Mouse (Mus musculus) embryonic facial prominence, embryonic 12.5 days (tissue): ENCODE measurements around the gene Bod1l. TPM values are rescaled to one million over a fixed set of nuclear protein-coding genes. Genes with fewer than 3 reads are reported as not detected.

Experiments
- ATAC-seq: fragments of 200-750 bp; cut with Nextera tagmentation; 2 replicates; pipeline ENCODE4 v1.8.0; 2017; ENCODE audit not compliant: insufficient number of reproducible peaks, insufficient read depth, low FRiP score, low TSS enrichment
- H3K27ac ChIP-seq: fragments of 300-500 bp; sonication (generic); 2 replicates; pipeline ENCODE4 v1.5.1; 2016; ENCODE audit warnings: mild to moderate bottlenecking
- H3K27me3 ChIP-seq: fragments of 300-500 bp; sonication (generic); 2 replicates; pipeline ENCODE4 v1.6.1; 2016; ENCODE audit warnings: mild to moderate bottlenecking, moderate library complexity
- H3K36me3 ChIP-seq: fragments of 300-500 bp; sonication (generic); 2 replicates; pipeline ENCODE4 v1.6.1; 2016; ENCODE audit warnings: mild to moderate bottlenecking
- H3K4me1 ChIP-seq: fragments of 300-500 bp; sonication (generic); 2 replicates; pipeline ENCODE4 v1.6.1; 2016
- H3K4me2 ChIP-seq: fragments of 300-500 bp; sonication (generic); replicated peaks from 2 replicates; pipeline ENCODE4 v1.6.1; 2016; ENCODE audit warnings: mild to moderate bottlenecking, moderate library complexity
- H3K4me3 ChIP-seq: fragments of 300-500 bp; sonication (generic); 2 replicates; pipeline ENCODE4 v1.5.1; 2016; ENCODE audit warnings: mild to moderate bottlenecking
- H3K9ac ChIP-seq: fragments of 300-500 bp; sonication (generic); 2 replicates; pipeline ENCODE4 v1.6.1; 2016; ENCODE audit warnings: mild to moderate bottlenecking, moderate library complexity
- H3K9me3 ChIP-seq: fragments of 300-500 bp; sonication (generic); 2 replicates; pipeline ENCODE4 v1.6.1; 2016; ENCODE audit warnings: mild to moderate bottlenecking, moderate library complexity
- WGBS: fragments of 180-500 bp; shearing (Covaris S2); methylation state at CpG from one replicate; pipeline ENCODE4 v1.1.7; 2016; 5-methylcytosine and 5-hydroxymethylcytosine counted together
- polyA plus RNA-seq: library from polyadenylated mRNA; unstranded; fragments of >200 nt; fragmentation: Nextera tagmentation; extraction: Ambion mirVana; gene quantifications from 2 replicates; pipeline ENCODE4 v1.2.1, GENCODE M21; 2016

The Bod1l gene
- polyA plus RNA-seq, 1 experiment from 2014 or later = 30.9 TPM

DNA sequence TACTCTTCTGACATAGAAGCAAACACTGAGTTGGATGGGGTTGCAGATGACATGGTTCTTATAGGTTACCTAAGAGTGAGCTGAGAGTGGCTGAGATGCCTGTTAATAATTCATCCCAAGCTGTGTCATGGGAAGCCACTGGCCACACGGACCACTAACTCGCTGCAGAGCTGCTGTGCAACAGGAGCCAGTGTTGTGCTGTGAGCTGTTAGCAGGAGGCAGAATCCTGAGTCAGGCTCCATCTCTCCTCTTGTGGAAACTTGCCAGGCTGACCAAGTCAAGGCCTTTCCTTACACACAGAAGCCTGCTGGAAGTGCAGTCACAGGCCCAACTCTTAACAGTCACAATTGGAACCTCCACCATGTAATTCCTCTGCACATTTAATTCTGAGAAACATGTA lies 53.6 kb downstream of the Bod1l start:
- ATAC-seq = no peak
- WGBS = 91% methylated on average over 2 of the region's 2 CpGs

DNA sequence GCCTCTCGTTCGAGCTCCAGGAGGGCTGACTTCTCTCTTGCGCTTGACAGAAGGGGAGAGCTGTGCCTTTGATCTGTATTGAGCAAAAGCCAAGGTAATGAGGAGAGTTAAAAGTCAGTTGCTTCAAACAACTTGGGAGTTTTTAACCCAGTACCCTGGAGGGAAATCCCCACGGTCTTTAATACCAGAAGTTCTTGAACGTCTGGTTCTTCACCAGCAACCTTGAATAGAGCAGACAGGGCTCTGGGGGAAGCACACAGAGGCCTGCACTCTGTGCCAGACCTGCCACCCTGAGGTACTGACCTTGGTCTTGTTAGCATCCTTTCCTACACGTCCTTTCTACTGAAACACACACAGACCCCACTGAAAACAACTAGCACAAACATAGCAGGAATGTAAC lies 55.2 kb downstream of the Bod1l start:
- no peaks in the 10 kb centered on the region for H3K27me3 ChIP-seq
- no peaks in the 10 kb centered on the region for H3K9me3 ChIP-seq
- no peak overlapping the region for H3K4me2 ChIP-seq
- no peak overlapping the region for H3K4me3 ChIP-seq
- H3K9ac ChIP-seq = no peak overlapping the region
- peaks cover 68% of the 10 kb centered on the region for H3K36me3 ChIP-seq
- WGBS = 72% methylated on average over 6 of the region's 6 CpGs
- H3K27ac ChIP-seq = no peak overlapping the region
- no peaks in the 10 kb centered on the region for H3K4me1 ChIP-seq
- no peak for ATAC-seq

More for the DNA sequence above, 53.6 kb downstream of the Bod1l start:
- Histone ChIP-seq H3K27ac (no peak overlapping the region), H3K4me1 (no peaks in the 10 kb centered on the region), H3K36me3 (peaks cover 74% of the 10 kb centered on the region), H3K9ac (no peak overlapping the region), H3K4me2 (no peak overlapping the region), H3K9me3 (no peaks in the 10 kb centered on the region), H3K4me3 (no peak overlapping the region), H3K27me3 (no peaks in the 10 kb centered on the region)

DNA sequence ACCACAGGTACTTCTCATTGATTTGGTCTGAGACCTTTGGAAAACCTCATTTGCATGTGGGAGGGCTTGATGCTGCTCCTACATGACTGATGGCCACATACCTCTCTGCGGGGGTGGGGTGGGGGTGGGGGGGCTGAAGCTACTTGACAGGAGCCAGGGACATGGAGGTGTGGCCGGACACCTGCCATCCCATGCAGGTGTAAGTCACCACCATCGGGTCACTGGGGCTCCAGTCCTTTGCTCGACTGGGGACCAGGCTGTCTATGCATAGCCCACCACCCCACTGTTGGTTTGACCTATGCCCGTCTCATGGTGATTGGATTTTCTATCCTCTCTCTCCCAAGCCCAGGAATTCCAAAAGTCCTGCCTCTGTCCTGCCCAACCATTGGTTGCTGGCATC lies 62.2 kb downstream of the Bod1l start:
- no peaks in the 10 kb centered on the region for H3K9me3 ChIP-seq
- H3K36me3 ChIP-seq = peaks cover 23% of the 10 kb centered on the region
- no peak overlapping the region for H3K27ac ChIP-seq
- no peak overlapping the region for H3K4me2 ChIP-seq
- no peak overlapping the region for H3K9ac ChIP-seq
- H3K27me3 ChIP-seq = no peaks in the 10 kb centered on the region
- ATAC-seq = no peak
- no peaks in the 10 kb centered on the region for H3K4me1 ChIP-seq
- no peak overlapping the region for H3K4me3 ChIP-seq
- 91% methylated on average over 5 of the region's 5 CpGs for WGBS

DNA sequence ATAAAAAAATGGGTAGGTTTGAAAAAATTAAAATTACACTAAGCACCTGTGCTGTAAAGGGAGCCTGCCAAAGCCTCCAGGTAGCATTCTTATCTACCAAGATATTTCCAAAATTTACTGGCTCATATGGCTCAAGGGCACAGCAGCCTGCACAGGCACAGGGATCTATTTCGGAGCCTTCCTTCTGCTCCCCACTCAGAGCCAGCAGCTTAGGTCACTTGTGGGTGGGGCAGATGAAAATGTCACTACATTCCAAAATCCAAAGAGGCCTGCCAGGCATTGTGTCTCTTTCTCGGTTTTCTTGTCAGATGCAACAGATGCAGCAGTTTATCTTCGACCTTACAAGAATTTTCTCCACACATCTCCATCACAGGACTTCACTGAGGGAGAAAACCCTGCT lies 64.1 kb downstream of the Bod1l start:
- Histone ChIP-seq H3K36me3 (0 out of 2 replicates have a peak, but pooled peaks cover 4% of the 10 kb centered on the region), H3K9me3 (no peaks in the 10 kb centered on the region), H3K4me2 (no peak overlapping the region), H3K27ac (no peak overlapping the region), H3K27me3 (no peaks in the 10 kb centered on the region), H3K4me1 (no peaks in the 10 kb centered on the region), H3K9ac (no peak overlapping the region), H3K4me3 (no peak overlapping the region)
- ATAC-seq = no peak
- WGBS = 80% methylated on average over 3 of the region's 3 CpGs

- H3K9me3 ChIP-seq = no peaks in the 10 kb centered on the region
- WGBS = 71% methylated on average over 6 of the region's 6 CpGs
- no peaks in the 10 kb centered on the region for H3K4me1 ChIP-seq
- H3K36me3 ChIP-seq = no peaks in the 10 kb centered on the region
- ATAC-seq = no peak
- H3K27ac ChIP-seq = no peak overlapping the region
- H3K9ac ChIP-seq = no peak overlapping the region
- no peak overlapping the region for H3K4me2 ChIP-seq
- no peak overlapping the region for H3K4me3 ChIP-seq
- no peaks in the 10 kb centered on the region for H3K27me3 ChIP-seq
Observed at GRCm38 (mm10) chr5:41775728-41776127, 68.4 kb downstream of the Bod1l start.

GRCm38 (mm10) chr5:41775273-41775672 lies 68.8 kb downstream of the Bod1l start:
- no peaks in the 10 kb centered on the region for H3K9me3 ChIP-seq
- H3K4me3 ChIP-seq = no peak overlapping the region
- no peak overlapping the region for H3K4me2 ChIP-seq
- H3K27me3 ChIP-seq = no peaks in the 10 kb centered on the region
- no peaks in the 10 kb centered on the region for H3K36me3 ChIP-seq
- 67% methylated on average over 3 of the region's 3 CpGs for WGBS
- no peak overlapping the region for H3K9ac ChIP-seq
- H3K27ac ChIP-seq = no peak overlapping the region
- H3K4me1 ChIP-seq = no peaks in the 10 kb centered on the region
- no peak for ATAC-seq

DNA sequence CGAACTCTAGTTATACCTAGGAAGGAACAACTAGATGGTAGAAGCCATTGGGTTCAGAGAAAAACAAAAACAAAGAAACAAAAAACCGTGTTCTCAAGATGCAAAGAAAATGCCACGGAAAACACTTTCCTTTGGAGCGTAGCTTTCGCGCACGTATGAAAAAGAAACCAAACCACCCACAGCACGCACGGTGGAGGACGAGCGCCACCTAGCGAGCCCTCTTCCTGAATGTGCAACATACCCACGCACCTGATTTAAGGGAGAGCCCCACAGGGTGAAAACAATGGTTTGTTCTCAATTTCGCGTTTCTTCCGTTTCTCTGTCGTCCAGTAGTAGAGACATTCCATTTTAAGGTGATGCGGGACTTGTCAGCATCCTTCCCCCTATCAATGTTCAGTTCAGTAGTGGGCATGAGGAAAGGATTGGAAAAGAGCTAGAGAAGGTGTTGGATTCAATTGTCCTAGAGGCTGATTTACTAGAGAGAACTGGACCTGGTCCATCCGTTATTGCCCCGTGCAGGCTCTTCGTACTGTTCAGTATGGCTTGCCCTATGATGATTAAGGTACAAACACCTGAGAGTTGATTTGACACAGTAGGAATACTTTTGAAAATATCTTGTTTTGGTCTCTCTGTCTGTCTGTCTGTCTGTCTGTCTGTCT lies 75.6 kb downstream of the Bod1l start:
- Histone ChIP-seq H3K4me2 (peak overlapping the region; percentile 36), H3K9me3 (no peaks in the 10 kb centered on the region), H3K4me3 (peak overlapping the region; percentile 20; the same call in 1 of the 2 replicates), H3K9ac (no peak overlapping the region), H3K36me3 (no peaks in the 10 kb centered on the region), H3K4me1 (peaks cover 10% of the 10 kb centered on the region), H3K27ac (no peak overlapping the region), H3K27me3 (peaks cover 35% of the 10 kb centered on the region)
- 5% methylated on average over 21 of the region's 21 CpGs for WGBS
- 0 out of 2 replicates have a peak, but pooled peaks have one; percentile 44 for ATAC-seq

GRCm38 (mm10) chr5:41767296-41768200 lies 76.6 kb downstream of the Bod1l start:
- Histone ChIP-seq H3K27ac (no peak overlapping the region), H3K9ac (0 out of 2 replicates have a peak overlapping the region, but pooled peaks have one; percentile 5), H3K4me2 (peak overlapping the region; percentile 36), H3K27me3 (peaks cover 45% of the 10 kb centered on the region), H3K36me3 (no peaks in the 10 kb centered on the region), H3K9me3 (no peaks in the 10 kb centered on the region), H3K4me3 (peak overlapping the region; percentile 20), H3K4me1 (peaks cover 16% of the 10 kb centered on the region)
- 3% methylated on average over 33 of the region's 33 CpGs for WGBS
- ATAC-seq = no peak

DNA sequence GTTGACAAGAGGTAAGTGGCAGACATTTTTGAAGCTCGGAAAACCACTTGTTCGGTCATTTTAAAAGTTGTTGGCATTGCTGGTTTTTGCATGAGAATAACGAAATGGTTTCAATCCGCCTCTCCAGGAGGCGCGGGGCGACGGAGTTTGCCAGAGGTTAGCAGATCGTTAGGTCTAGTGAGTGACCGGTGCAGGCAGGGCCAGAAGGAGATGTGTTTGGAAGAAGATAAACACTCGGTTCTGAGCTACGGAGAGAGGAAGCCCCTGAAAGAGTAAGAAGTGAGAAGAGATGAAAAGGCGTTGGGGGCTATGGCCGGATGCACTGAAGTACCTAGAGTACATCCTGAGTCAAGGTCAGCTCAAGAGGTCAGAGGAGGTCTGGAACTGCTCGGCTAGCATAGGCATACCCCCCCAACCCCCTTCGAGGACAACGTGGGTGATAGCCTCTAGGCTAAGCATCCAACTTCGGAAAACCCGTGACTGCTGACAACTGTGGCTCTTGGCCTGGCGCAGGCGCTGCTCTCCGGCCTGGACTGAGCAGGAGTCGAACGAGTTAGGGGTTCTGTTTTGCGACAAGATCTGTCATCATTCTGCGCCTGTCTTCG lies 77.6 kb downstream of the Bod1l start:
- peaks cover 54% of the 10 kb centered on the region for H3K27me3 ChIP-seq
- 2% methylated on average over 27 of the region's 27 CpGs for WGBS
- H3K4me2 ChIP-seq = no peak overlapping the region
- no peaks in the 10 kb centered on the region for H3K36me3 ChIP-seq
- no peak overlapping the region for H3K9ac ChIP-seq
- H3K9me3 ChIP-seq = no peaks in the 10 kb centered on the region
- H3K27ac ChIP-seq = no peak overlapping the region
- H3K4me1 ChIP-seq = peaks cover 16% of the 10 kb centered on the region
- no peak overlapping the region for H3K4me3 ChIP-seq
- ATAC-seq = no peak

DNA sequence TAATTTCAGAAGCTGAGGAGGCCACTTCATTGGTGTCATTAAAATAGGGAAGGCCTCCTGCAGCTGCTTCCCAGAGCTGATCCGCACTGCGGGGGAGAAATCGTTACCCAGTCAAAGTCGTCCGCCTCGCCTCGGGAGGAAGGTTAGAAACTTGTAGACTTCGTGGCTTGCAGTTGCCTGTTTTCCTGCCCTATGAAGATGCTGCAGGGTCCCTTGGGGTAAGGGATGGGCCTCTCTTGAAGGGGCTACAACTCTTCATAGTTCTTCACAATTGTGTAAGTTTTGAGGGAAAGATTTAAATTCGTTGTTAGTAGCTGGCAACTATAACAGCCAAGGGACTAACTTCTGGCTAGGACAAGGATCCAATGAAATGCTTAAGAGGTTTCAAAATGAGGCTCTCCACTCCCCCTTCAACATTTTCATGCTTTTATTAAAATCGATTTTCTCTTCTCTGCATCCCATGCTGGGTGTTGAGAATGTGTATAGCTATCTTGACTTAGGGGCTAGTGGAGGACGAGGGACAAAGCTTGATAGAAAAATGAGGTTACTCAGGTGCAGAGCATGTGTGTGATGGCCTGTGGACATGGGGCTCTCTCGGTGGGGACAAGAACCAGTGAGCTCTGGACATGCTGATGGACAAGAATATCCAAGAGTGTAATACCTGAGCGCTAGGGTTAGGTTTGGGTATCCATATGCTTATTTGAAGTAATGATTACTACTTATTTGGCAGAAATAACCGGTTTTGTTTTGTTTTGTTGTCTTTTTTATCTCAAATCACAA lies 78.3 kb downstream of the Bod1l start:
- H3K27me3 ChIP-seq = peaks cover 61% of the 10 kb centered on the region
- H3K9ac ChIP-seq = no peak overlapping the region
- H3K36me3 ChIP-seq = no peaks in the 10 kb centered on the region
- H3K9me3 ChIP-seq = no peaks in the 10 kb centered on the region
- ATAC-seq = no peak
- H3K27ac ChIP-seq = no peak overlapping the region
- 5% methylated on average over 14 of the region's 14 CpGs for WGBS
- no peak overlapping the region for H3K4me2 ChIP-seq
- no peak overlapping the region for H3K4me3 ChIP-seq
- H3K4me1 ChIP-seq = peaks cover 16% of the 10 kb centered on the region
